Mouse (Mus musculus) heart, postnatal 0 days (tissue): ENCODE measurements around the gene Ptprm.

ENCODE experiments used
- CTCF ChIP-seq: IDR thresholded peaks from 2 replicates; pipeline ENCODE4 v1.5.1; 2016; ENCODE audit warnings: antibody characterized with exemption, control low read depth, low read depth
- EP300 ChIP-seq: IDR thresholded peaks from 2 replicates; pipeline ENCODE4 v1.6.1; 2016; ENCODE audit warnings: antibody characterized with exemption, low read depth

GRCm38 (mm10) chr17:66683411-66683810 is 670.8 kb downstream of the Ptprm start:
- no peak for TF ChIP-seq CTCF
- no peak for TF ChIP-seq EP300
